Mouse (Mus musculus) olfactory bulb, adult 2 months (tissue): ENCODE results near the gene Rnf166. TPM values are rescaled to one million over a fixed set of nuclear protein-coding genes. Genes with fewer than 3 reads are reported as not detected.

Source experiments
- H3K27ac ChIP-seq: fragments of 200-500 bp; 2 replicates; pipeline ENCODE4 v1.5.1; 2012; ENCODE audit warnings: low read depth, low read length; ENCODE audit not compliant: insufficient read depth
- H3K4me1 ChIP-seq: fragments of 200-500 bp; 2 replicates; pipeline ENCODE4 v1.6.1; 2012; ENCODE audit warnings: low read length; ENCODE audit not compliant: control insufficient read depth, insufficient read depth
- H3K4me3 ChIP-seq: fragments of 200-500 bp; 2 replicates; pipeline ENCODE4 v1.5.1; 2012; ENCODE audit warnings: mild to moderate bottlenecking, low read depth, low read length, moderate library complexity; ENCODE audit not compliant: insufficient read depth
- CTCF ChIP-seq: fragments of 200-500 bp; IDR thresholded peaks from 2 replicates; pipeline ENCODE4 v1.5.1; 2012; ENCODE audit warnings: low read depth, mild to moderate bottlenecking, low read length, moderate library complexity; ENCODE audit not compliant: insufficient read depth
- POLR2A ChIP-seq: fragments of 200-500 bp; IDR thresholded peaks from 2 replicates; pipeline ENCODE4 v1.6.1; 2012; ENCODE audit warnings: mild to moderate bottlenecking, low read depth, low read length, moderate library complexity; ENCODE audit not compliant: insufficient read depth
- WGBS: fragments of 180-500 bp; shearing (Covaris S2); methylation state at CpG from one replicate; pipeline ENCODE4 v1.1.7; 2018; 5-methylcytosine and 5-hydroxymethylcytosine counted together
- polyA plus RNA-seq: library from polyadenylated mRNA; stranded (reverse); fragments of >200 nt; gene quantifications from 2 replicates; pipeline ENCODE4 v1.2.4, GENCODE M21; 2012; ENCODE audit warnings: low replicate concordance; ENCODE audit not compliant: missing spikeins, insufficient read depth, insufficient read length

The Rnf166 gene
- polyA plus RNA-seq, 1 experiment: not detected

DNA sequence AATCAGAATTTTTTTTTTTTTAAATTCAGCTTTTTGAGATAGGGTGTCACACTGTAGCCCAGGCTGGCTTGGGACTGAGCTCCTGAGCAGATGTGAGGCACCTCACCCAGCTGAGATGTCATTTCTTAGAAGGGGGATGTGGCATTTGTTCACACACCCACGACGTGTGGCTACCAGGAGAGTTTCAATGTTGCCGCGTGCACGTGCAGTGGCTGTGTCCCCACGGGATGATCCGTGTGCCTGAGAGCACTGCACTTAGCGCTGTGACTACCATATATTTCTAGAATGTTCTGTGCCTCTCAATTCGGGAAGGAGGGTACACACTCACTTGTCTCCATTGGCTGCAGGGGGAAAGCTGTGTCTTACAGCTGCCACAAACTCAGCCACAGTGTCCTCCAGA, 39.7 kb downstream of the Rnf166 start:
- H3K4me3 ChIP-seq: no peak overlapping the region
- TF ChIP-seq CTCF (no peak), POLR2A (no peak)
- H3K27ac ChIP-seq: no peak overlapping the region
- WGBS: 94% methylated on average over 9 of the region's 9 CpGs
- H3K4me1 ChIP-seq: peaks cover 9% of the 10 kb centered on the region

DNA sequence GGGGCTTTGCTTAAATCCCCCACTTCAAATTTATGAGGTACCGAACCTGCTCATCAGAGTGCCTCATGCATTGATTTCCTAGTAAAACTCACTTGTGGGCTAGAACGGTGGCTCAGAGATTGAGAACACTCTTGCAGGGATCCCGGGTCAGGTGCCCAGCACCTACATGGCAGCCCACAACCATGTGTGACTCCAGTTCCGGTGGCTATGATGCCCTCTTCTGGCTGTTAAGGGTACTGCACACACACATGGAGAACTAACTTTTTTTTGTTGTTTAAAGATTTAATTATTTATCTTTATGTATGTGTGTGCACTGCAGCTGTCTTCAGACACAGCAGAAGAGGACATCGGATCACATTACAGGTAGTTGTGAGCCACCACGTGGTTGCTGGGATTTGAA, 40.5 kb downstream of the Rnf166 start:
- H3K27ac ChIP-seq: no peak overlapping the region
- TF ChIP-seq POLR2A (no peak), CTCF (peak; percentile 35; the same call in 1 of the 2 replicates)
- H3K4me3 ChIP-seq: no peak overlapping the region
- peaks cover 9% of the 10 kb centered on the region for H3K4me1 ChIP-seq
- 96% methylated on average over 6 of the region's 6 CpGs for WGBS

DNA sequence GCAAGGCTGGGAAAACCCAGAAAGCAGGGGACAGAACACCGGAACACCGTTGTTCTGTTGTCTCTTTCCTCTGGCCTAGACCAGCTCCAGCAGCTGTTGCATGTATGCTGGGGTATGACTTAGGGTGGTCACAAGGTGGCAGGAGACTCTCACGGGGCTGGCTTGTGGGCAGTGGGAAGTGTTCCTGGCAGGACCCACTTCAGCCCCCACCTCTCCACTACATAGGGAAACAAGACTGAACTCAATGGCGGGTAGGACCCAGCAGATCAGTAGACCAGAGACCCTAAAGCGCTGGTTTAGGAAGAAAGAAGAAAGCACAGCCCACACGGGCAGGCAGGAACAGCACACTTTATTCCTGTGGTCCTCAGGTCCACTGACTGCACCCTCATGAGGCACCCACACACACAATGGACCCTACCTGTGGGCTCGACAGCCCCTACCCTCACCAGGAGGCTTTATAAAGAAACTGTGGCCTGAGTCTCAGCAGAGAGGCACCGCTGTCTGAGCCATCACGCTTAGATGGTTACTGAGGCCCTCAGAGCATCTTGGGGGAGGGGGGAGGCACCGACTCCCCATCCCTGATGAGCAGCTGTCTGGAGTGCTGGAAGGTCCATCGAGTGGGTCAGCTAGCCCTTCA, 42.5 kb downstream of the Rnf166 start:
- H3K4me3 ChIP-seq: no peak overlapping the region
- no peak for TF ChIP-seq CTCF
- no peak for TF ChIP-seq POLR2A
- 74% methylated on average over 11 of the region's 11 CpGs for WGBS

GRCm38 (mm10) chr8:122432443-122433268, 43.2 kb downstream of the Rnf166 start, which contains the start of gene Cyba:
Cyba (minus strand) TSS chr8:122432930.
- TF ChIP-seq POLR2A (0 out of 2 replicates have a peak, but pooled peaks have one; percentile 17), CTCF (no peak)
- peaks cover 9% of the 10 kb centered on the region for H3K4me1 ChIP-seq
- no peak within 1 kb of the TSS for H3K27ac ChIP-seq
- 18% methylated on average over 45 of the region's 45 CpGs for WGBS
- peak within 1 kb of the TSS; percentile 42 for H3K4me3 ChIP-seq

More for the DNA sequence above, 42.5 kb downstream of the Rnf166 start:
- no peak overlapping the region for H3K27ac ChIP-seq
- peaks cover 9% of the 10 kb centered on the region for H3K4me1 ChIP-seq

DNA sequence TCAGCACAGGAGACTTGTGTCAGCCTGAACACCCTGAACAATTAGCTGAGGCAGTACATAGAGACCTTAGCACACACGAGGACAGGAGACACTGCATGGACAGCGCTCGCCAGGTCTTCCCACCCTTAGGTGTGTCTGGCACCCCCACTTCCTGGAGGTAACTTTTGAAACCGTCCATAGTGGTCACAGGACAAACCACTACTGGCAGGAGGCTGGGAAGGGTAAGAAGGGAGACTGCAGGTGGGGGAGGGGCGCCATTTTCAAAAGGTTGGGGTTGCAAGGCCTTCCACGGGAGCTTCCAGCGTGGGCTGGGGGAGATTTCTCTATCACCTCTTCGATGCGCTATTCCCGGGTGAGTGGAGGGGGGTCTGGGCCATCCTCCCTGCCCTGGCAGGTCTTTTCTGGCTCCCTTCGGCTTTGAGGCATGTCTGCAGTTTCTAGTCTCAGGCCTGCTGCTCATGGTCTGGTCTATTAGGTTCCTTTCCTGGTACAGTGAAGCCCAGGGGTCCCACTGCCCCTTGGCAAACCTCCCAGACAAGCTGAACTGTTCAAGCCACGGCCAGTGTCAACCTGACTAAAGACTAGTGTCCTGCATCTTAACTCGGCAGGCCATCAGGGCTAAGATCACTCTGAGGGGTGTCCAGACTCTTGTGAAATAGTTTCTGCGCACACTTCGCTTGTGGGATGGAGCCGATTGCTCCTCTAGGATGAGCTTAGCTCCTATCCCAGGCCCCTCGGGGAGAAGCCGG, 44.0 kb downstream of the Rnf166 start:
- TF ChIP-seq CTCF (no peak), POLR2A (no peak)
- H3K4me3 ChIP-seq: peak overlapping the region; percentile 42
- peaks cover 9% of the 10 kb centered on the region for H3K4me1 ChIP-seq
- WGBS: 57% methylated on average over 18 of the region's 18 CpGs
- H3K27ac ChIP-seq: no peak overlapping the region

DNA sequence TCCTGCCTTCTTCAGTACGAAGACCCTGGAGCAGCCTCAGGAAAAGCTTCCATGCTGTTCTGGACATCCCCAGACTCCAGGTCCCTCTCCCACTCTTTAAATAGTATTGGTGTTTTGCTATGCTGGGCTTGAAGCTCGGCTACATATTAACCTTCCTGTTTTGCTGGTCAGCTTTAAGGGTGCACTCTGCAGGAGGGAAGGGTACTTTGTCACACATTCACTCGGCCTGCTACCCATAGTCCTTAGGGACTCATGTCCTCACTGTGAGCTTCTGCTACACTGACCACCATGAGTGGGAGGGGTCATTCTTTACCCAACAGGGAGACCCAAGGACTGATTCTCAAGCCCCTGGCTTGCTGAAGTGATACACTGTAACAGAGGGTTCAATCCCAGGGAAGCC, 45.2 kb downstream of the Rnf166 start:
- no peak for TF ChIP-seq POLR2A
- no peak for TF ChIP-seq CTCF
- Histone ChIP-seq H3K4me1 (peaks cover 9% of the 10 kb centered on the region), H3K27ac (no peak overlapping the region), H3K4me3 (no peak overlapping the region)
- WGBS: 92% methylated on average over 3 of the region's 3 CpGs

- TF ChIP-seq POLR2A (no peak), CTCF (no peak)
- WGBS: 79% methylated on average over 10 of the region's 10 CpGs
- Histone ChIP-seq H3K4me1 (peaks cover 9% of the 10 kb centered on the region), H3K27ac (no peak overlapping the region), H3K4me3 (no peak overlapping the region)
Measured at GRCm38 (mm10) chr8:122430058-122430636, 45.7 kb downstream of the Rnf166 start.

DNA sequence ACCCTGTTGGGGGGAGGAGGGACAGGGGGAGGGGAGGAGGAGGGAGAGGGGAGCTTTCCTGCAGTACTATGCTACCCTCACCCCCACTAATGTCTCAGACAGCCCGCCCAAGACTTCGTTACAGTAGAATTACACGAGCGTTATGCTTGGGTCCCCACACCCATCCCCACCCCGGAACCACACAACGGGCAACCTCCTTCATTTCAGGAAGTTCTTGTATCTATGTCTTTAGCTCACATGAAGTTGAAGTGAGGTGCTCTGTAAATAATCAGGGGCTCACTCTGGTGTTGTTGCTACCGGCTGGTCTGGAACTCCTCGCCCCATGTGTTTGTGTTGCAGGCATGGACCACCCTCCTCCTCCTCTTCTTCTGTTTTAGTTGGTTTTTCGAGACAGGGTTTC, 47.7 kb downstream of the Rnf166 start:
- WGBS: 87% methylated on average over 9 of the region's 9 CpGs
- peaks cover 9% of the 10 kb centered on the region for H3K4me1 ChIP-seq
- TF ChIP-seq POLR2A: no peak
- TF ChIP-seq CTCF: no peak
- H3K27ac ChIP-seq: no peak overlapping the region
- no peak overlapping the region for H3K4me3 ChIP-seq
